Mouse (Mus musculus) 3134 (cell line): ENCODE results near the gene Esp31.

Experiments used
- DNase-seq: peaks from one replicate; pipeline ENCODE4 v3.0.0-alpha.2; 2011; ENCODE audit warnings: low spot score; ENCODE audit not compliant: insufficient read length; ENCODE audit errors: extremely low read depth

The Esp31 gene

GRCm38 (mm10) chr17:38639147-38639546, at the start of gene Esp31:
TSS of gene Esp31 (plus strand) at chr17:38639447.
- DNase-seq: no peak
